Mouse (Mus musculus) spleen, adult 12 weeks (tissue): ENCODE measurements around the gene Dctpp1.
"Not testable (repeated sequence)": the region's sequence is repeated elsewhere in the genome, so short reads cannot be mapped to it uniquely, and the experiment has no call there.

Experiments used
- DNase-seq: peaks from one replicate; pipeline ENCODE4 v3.0.0; 2022; ENCODE audit warnings: low spot score

The Dctpp1 gene

DNA sequence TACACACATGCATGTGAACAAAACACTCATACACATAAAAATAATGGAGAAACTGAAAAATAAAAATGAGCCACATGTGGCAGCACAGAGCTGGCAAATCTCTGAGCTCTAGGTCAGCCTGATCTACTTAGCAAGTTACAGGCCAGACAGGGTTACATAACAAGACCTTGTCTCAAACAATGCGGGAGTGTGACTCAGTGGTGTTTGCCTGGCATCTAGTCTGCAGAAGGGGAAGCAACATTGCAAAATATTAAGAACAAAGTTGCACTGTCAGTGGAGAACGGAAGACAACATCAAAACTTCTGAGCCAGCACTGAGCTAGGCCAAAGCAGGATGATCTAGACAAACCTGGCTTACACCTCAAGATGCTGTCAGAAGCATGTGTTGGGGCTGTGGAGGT, 9.7 kb upstream of the Dctpp1 start:
- no peak for DNase-seq

DNA sequence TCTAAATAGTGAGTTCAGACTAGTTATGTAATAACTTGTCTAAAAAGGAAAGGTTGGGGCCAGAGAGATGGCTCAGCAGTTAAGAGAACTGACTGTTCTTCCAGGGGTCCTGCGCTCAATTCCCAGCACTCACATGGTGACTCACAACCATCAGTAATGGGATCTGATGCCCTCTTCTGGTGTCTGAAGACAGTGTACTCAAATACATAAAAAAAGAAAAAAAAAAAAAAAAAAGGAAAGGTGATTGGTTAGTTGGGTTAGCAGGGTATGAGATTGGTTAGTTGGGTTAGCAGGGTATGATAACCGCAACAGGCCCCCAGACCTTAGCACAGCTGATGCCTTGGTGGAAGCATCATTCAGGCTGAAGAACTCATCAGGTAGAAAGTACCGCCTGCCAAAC, 3.0 kb upstream of the Dctpp1 start:
- no peak for DNase-seq

DNA sequence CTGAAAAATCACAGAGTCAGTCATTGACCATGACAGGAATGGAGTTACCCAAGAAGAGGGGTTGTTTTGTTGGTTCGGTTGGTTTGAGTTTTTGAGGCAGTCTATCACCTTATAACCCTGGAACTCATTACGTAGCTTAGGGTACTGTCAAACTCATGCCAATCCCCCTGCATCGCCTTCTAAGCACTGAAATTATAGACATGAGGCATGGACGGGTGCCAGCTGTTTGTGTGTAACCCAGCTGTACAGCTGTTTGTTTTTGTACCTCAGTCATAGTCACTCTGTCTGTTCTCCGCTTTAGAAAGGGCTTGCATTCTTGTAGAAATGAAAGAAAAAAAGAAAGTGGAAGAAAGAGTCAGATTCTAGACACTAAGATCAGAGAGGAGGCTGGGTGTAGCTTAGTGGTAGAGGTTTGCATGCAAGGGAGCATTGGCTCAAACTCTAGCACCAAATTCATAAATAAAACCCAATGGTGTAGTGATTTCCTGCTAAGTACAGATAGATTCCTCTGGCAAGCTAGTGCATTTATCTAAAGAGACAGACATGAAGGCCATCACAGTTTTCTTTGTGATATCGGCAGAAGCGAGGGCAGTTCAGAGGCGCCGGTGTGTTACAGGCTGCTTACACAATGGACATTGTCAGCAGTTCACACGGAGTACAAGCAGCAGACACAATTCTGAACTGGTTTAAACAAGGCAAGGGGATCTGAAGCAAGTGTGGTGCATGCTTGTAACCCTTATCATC, 1.9 kb upstream of the Dctpp1 start:
- no peak for DNase-seq

DNA sequence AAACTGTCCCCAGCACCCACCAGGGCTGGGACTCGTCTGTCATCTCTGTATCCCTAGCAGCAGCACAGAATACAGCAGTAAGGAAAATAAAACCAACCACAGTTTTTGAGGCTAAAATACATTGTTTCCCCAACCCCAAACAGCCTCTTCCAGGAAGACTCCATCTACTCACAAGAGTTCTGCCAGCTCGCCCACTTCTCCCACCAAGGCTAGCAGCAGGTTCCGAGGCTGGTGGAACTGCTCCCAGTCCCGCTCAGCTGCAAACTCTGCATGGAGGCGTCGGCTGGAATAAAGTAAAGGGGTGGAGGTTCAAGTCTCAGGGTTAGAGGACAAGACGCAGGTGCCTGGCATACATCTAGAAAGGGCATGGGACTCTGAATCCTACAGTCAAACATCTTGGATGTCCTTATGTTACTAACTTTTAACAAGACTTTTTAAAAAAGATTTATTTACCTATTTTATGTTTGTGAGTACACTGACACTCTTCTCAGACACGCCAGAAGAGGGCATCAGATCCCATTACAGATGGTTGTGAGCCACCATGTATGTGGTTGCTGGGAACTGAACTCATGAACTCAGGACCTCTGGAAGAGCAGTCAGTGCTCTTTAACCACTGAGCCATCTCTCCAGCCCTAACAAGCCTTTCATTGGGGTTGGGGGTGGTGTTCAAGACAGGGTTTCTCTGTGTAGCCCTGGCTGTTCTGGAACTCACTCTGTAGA, 1.2 kb downstream of the Dctpp1 start:
- DNase-seq: no peak

DNA sequence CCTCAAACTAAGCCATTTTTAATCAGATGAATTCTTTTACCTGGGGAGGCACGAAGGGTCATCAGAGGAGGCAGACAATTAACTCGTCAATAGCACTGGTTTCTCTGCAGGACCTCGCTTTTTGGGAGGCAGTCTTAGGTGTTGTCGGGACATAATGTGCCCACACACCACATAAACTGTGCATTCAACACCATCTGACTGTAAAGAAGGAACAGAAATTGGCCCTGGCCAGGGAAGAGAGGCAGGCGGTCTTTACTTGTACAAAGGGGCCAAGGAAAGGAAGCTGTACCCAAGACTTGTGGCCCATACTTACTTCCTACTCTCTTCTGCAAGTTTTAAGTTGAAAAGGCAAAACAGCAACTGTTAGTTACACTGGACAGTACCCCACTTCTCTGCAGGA, 4.0 kb downstream of the Dctpp1 start:
- DNase-seq: no peak

DNA sequence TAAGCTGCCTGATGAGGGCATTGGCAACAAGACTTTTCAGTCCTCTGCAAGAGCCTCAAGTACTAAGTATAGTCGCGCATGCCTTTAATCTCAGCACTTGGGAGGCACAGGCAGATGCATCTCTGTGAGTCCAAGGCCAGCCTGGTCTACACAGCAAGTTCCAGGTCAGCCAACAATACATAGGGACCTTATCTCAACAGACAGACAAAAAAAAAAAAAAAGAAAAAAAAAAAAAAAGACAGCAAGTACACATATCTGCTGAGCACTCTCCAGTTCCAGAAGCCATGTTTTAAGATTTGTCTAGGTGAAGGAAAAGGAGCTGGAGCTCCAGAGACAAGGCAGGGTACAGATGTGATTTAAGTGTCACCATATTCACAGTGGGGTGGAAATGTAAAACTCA, 4.5 kb downstream of the Dctpp1 start:
- DNase-seq: no peak

DNA sequence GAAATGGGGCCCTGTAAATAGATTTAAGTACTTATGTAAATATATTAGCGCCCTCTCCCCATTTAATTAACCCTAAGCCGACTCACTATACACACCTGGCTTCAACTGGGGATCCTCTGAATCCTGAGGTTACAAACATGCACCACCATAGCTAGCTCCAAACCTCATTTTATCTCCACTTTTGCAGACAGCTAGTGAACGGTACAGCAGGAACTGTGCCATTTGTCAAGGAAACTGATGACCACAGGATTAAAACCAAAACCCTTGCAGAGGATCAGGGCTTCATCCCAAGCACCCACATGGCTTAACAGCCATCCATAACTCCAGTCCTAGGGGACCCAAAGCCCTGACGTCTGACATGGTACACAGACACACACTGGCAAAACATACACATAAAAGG, 5.5 kb downstream of the Dctpp1 start:
- DNase-seq: no peak

DNA sequence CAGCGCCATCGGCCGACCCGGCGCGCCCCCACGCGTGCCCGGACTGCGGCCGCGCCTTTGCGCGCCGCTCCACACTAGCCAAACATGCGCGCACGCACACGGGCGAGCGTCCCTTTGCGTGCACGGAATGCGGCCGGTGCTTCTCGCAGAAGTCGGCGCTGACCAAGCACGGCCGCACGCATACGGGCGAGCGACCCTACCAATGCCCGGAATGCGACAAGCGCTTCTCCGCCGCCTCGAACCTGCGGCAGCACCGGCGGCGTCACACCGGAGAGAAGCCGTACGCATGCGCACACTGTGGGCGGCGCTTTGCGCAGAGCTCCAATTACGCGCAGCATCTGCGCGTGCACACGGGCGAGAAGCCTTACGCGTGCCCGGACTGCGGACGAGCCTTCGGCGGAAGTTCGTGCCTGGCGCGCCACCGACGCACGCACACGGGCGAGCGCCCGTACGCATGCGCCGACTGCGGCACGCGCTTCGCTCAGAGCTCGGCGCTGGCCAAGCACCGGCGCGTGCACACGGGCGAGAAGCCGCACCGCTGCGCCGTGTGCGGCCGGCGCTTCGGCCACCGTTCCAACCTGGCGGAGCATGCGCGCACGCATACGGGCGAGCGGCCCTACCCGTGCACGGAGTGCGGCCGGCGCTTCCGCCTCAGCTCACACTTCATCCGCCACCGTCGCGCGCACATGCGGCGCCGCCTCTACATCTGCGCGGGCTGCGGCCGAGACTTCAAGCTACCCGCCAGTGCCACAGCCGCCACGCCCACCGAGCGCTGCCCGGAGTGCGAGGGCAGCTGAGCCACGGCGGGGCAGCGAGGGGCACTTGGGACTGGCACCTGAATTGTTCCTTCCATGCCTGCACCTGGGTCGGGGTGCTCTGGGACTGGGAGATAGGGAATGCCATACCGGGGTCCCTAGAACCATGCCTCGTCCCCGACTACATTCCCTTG, 6.4 kb downstream of the Dctpp1 start:
- peak; percentile 89 for DNase-seq

DNA sequence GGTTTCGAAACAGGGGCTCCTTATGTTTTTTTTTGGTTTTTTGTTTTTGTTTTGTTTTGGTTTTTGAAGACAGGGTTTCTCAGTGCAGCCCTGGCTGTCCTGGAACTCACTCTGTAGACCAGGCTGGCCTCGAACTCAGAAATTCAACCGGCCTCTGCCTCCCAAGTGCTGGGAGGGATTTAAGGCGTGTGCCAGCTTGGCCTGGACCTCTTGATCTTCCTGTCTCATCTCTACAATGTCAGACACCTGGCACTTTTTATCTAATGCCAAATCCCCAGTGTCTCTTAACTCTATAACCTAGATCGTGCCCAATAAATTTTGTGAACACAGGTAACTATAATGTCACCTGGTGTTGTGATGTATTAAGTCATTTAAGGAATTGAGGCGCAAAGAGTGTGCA, 7.2 kb downstream of the Dctpp1 start:
- DNase-seq: no peak

DNA sequence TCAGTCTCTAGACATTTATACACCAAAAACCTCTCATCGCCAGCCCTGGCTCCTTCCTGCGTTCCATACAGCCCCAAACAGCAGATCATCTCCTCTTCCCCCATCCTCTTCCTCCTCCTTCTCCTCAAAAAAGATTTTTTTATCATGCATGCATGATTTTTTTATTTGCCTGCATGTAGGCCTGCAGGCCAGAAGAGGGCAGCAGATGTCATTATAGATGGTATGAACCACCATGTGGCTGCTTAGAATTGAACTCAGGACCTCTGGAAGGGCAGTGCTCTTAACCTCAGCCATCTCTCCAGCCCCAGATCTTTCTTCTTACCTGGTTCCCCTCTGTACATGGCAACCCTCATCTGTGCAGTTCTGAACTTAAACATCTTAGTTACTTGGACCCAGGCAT, 8.1 kb downstream of the Dctpp1 start:
- DNase-seq: no peak

DNA sequence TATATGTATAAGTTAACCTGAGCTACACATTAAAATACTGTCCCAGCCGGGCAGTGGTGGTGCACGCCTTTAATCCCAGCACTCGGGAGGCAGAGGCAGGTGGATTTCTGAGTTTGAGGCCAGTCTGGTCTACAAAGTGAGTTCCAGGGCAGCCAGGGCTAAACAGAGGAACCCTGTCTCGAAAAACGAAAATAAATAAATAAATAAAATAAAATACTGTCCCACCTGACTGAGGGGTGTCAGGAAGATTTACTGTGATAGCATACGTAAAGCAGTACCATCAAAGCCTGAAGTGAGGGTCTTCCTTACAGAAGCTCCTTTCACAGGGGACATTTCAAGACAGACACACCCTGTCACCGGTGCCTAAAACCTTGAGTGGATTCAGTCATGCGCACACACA, 10.0 kb downstream of the Dctpp1 start:
- DNase-seq: not testable (repeated sequence)

DNA sequence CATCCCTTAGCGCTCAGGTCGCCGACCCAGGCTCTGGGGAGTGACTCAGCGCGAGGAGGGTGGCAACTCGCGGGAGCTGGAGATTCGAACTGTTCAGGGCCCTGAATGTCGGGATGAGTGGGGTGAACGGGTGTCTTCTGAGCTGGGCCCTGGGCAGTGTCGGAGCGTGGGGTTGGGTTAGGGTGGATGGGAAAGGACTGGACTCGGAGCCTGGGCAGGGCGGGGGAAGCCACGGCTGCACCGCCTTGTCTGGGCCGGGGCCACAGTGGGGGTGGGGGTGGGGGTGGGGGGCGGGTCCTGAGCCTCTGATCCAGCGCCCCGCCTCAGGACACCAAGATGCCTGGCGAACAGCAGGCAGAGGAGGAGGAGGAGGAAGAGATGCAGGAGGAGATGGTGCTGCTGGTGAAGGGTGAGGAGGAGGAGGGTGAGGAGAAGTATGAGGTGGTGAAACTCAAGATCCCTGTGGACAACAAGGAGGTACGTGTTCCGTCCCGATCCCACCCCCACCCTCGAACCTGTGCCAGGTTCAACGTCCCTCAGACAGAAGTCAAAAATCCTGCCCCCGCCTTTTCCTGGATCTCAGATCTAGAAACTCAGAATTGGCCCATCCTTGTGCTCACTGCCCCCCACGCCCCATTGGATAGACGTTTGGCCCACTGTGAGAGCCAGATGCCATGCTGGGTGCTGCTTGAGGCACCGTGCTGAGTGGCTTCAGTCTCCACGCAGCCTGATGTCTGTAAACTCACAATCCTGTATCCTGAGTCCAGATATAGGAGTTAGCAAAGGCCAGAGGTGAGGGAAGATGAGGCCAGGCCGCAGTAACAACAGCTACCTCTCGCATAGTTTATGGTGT, 15.6 kb downstream of the Dctpp1 start:
- DNase-seq: no peak

DNA sequence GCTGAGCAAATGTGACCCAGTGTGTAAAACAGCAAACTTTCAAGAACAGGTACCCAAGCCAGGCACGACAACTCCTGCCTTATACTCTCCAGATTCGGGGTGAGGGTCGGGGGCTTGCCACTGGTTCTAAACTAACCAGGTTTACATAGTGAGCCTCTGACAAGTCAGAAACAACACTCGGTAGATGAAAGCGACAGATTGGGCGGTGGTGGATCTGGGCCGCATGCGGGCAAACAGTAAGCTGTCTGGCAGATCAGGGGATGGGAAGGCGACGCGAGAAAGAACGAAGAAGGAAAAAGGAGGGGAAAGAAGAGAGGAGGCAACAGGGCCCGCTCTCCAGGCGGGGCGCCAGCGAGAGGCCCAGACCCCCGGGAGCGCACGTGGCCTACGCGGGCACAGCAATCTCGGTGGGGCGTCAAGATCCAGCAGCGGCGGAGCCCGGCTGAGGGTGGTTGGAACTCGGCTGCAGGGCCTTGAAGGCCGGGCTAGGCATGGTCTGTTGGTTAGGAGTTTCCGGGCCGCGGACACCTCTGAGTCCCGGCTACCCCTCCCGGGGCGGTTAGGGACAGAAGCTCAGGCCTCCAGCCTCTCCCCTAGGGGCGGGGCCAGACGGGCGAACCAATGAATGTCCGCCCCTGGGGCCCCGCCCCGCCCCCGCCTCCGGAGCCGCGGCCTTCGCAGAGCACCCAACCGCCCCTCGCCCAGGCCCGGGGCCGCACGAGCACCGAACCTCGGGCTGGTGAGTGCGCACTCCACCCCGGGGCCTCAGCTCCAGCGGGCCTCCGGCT, 16.4 kb downstream of the Dctpp1 start, which contains the start of gene Zfp771:
Gene Zfp771, plus strand, starts transcription at position 405 of the 788 bp plus-strand sequence.
- DNase-seq: peak; percentile 88

DNA sequence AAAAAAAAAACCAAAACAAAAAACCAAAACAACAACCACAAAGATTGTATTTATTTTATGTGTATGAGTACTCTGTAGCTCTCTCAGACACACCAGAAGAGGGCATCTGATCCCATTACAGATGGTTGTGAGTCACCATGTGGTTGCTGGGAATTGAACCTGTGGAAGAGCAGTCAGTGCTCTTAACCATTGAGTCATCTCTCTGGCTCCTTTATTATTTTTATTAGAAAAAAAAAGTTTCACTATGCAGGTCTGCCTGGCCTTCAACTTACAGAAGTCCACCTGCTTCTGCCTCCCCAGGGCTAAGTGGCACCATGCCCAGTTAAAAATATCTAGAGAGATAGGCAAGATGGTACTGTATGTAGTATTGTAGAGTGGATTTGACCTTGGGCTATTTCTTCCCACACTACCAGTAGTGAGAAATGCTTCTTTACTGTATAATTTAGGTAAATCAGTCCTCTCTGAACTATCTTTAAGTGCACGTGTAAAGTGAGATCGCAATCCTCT, 17.1 kb downstream of the Dctpp1 start:
- no peak for DNase-seq

DNA sequence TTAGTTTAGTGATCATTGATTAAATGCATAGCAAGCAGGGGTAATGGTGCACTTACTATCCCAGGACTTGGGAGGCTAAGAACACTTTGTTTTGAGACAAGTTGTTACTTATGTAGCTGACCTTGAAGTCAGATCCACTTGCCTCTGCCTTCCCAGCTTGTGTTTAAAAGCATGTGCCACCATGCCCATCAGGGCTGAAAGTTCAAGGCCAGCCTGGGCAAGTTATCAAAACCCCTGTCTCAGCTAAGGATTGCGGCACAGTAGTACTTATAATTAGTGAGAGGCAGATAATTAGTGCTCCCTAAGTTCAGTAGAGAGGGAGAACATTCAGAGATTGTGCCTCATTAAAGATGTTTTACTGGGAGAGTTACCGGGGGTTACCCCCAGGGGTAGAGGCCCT, 25.7 kb downstream of the Dctpp1 start:
- no peak for DNase-seq

DNA sequence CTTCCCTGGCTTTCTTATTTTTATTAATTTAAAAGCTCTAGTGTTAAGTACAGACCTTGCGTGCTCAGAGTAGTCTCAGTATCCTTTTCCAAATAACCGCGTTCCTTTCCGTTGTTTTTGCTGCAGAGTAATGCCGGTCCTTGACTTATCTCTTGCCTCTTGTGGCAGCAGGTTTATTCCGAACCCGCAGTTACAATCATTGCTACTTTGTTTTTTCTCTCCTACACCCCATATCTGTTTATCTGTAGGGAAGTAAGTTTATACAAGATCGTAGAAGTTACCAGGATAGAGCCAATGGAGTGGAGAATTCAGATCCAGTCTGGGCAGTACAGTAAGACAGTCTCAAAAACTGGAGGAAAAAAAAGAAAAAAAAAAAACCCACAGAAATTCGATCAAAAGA, 26.7 kb downstream of the Dctpp1 start:
- DNase-seq: no peak

DNA sequence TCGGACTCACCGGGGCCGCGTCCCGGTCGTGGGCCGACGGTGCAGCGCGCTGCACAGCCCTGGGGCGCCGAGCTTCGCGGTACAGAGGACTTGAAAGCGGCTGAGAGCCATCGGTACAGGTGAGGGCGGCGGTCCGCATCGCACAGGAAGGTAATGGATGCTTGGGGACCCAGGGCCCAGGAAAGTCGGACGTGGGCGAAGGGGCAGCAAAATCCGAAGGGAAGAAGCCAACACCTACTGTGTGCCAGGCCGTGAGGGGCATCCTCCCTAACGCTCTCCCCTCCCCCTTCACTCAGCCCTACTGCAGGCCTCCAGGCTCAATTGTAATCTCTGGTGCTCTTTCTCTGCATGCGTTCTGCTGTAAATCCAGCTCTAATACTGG, 27.1 kb downstream of the Dctpp1 start:
- no peak for DNase-seq

DNA sequence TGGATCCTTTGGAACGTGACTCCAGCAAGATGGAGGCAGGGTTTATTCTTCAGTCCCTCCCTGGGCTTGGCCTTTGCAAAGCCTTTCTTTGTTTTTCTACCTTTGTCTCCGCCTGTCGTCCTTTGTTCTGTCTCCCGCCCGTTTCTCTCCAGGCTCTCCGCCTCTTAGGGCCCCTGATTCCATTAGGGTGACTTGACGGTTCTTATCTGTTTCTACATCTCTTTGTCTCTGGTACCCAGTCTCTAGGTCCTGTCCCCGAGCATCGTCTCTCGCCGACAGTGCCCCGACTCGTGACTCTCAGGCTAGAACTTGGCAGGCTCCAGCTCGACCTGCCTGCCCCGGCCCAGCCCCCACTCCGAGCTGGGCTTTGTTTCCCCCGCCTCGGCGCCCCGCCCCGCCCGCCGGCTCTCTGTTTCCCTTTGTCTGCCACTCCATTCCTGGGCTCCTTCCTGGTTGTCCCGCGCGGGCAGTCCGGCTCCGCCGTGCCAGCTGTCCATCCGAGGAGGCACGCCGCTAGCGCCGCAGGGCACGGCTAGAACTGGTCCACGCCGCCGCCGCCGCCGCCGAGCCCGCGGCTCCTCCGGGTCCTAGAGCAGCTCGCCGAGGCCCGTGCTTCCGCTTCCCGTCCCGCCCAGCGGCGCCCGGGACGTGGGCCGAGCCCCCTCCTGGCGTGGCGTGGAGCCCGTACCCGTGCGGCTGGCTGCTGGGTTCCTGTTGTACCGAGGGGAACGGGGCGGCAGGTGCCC, 27.7 kb downstream of the Dctpp1 start, which contains the start of the genes Zfp553 and Sept1:
Gene Zfp553, plus strand, starts transcription at position 440 of the 746 bp plus-strand sequence.
Gene Sept1, minus strand, starts transcription at position 509 of the 746 bp plus-strand sequence.
- peak; percentile 80 for DNase-seq

DNA sequence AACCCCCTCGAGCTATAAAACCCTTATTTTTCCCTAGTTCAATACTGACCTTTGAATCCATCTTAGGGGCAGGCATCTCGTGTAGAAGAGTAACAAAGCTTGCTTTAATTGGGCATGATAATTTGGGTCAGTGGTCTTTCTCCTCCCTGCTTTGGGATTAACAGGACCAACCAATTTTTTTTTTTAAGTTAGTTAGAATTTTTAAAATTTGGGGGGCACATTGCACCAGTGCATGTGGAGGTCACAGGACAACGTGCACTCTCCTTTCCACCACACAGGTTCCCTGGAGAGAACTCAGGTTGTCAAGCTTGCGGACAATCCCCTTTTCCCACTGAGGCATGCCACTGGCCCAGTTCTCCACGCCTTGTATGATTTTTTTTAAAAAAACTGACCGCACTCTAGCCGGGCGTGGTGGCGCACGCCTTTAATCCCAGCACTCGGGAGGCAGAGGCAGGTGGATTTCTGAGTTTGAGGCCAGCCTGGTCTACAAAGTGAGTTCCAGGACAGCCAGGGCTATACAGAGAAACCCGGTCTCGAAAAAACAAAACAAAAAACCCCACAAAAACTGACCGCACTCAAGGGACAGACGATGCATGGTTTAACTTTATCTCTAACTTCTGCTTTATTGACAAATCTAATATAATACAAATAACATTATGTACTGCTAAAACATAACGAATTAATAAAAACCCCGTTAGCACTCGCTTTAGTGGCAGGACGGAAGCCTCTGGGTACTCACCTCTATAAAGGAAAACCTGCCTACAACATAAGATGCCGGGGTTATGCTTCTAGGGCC, 28.5 kb downstream of the Dctpp1 start:
- DNase-seq: no peak
